Mouse (Mus musculus): ENCODE data around the gene Usp12.

DNA sequence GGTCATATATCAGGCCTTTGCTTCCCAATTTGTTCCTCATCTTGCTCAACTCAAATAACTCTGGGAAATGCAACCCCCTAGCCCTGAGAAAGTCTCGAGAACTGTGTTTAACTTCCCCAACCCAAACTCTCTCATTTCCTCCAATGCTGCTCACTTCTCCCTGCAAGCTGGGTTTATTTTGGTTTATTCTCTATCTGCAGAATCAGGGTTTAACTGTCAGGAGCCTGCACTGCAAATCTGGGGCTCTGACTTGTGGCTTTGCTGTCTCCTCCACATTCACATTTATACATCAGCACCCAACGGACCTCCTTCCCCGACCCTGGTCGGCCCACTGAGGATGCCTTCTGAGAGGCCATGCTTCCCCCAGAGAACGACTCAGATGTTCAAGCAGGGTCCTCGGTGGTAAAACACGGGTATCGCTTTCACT lies 11.2 kb upstream of the Usp12 start:
- TF ChIP-seq POLR2A (IDR thresholded peaks at IDR 0.05; ENCODE audit: low read depth, low read length), result no peak
- no peak for TF ChIP-seq CTCF (IDR thresholded peaks at IDR 0.05; ENCODE audit: extremely low read depth, insufficient read length, insufficient replicate concordance, low read depth, low read length)
